In the genomic region with DNA sequence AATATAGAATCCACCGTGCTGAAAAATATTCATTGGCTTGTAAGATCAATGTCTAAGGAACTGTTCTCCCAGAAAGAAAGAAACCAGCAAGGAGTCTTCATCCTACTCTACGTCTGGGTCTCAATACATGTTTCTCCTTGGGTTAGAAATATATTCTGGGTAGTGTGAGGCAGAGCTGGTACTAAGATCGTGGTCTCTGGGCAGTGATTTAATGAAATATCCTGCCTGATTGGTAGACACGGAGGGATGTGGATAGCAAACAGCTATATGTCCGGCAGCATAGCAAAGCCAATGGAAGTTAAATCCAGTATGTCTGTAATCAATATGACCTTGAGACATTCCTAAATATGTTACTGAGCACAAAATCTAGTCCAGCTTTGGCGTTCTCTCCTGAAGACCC, we compare ENCODE assay signal across 9 mouse cellular contexts. TPM values are rescaled to one million over a fixed set of nuclear protein-coding genes. Genes with fewer than 3 reads are reported as not detected.
A peak's percentile ranks its signal among the peaks of the same experiment; 100 is the strongest.
DNase-seq lines count a peak whose midpoint lies in the region; ATAC-seq and TF ChIP-seq lines count a peak whose summit lies in the region.
"Had no signal": no experiment of that assay in that cellular context is flagged by ENCODE, and none has a peak within 500 bp of the region (broad histone marks: within the 10 kb centered on the region; RNA-seq: fewer than 3 reads in every experiment).

No protein-coding gene starts in this region.

- H3K27ac ChIP-seq in layer of hippocampus, adult 2 months = peak overlapping the region; percentile 92
- H3K27ac ChIP-seq in forebrain, embryonic 13.5 days = no peak overlapping the region; the same call in 1 of the 2 replicates
- no peak overlapping the region for H3K27ac ChIP-seq in intestine, embryonic 14.5 days (ENCODE audit: low read depth)
- H3K27ac ChIP-seq in neural tube, embryonic 13.5 days (replicated peaks) = peak overlapping the region; percentile 79

- H3K9ac ChIP-seq in forebrain, embryonic 13.5 days = peak overlapping the region; percentile 31; the same call in 1 of the 2 replicates
- no peak overlapping the region for H3K9ac ChIP-seq in intestine, embryonic 14.5 days (ENCODE audit: low read length)
- peak overlapping the region; percentile 66 for H3K9ac ChIP-seq in neural tube, embryonic 13.5 days

- peak overlapping the region; percentile 79 for H3K4me3 ChIP-seq in layer of hippocampus, adult 2 months
- H3K4me3 ChIP-seq in forebrain, embryonic 13.5 days = peak overlapping the region; percentile 34
- peak overlapping the region; percentile 26 for H3K4me3 ChIP-seq in intestine, embryonic 14.5 days (ENCODE audit: low read depth, low read length)
- H3K4me3 ChIP-seq in neural tube, embryonic 13.5 days = peak overlapping the region; percentile 43

- peaks cover 7% of the 10 kb centered on the region; the same call in 1 of the 2 replicates for H3K27me3 ChIP-seq in forebrain, embryonic 13.5 days
- H3K27me3 ChIP-seq in intestine, embryonic 14.5 days (replicated peaks; ENCODE audit: control insufficient read depth, insufficient read depth, low read length) = peaks cover 23% of the 10 kb centered on the region
- H3K27me3 ChIP-seq in neural tube, embryonic 13.5 days = no peaks in the 10 kb centered on the region
- H3K27me3 ChIP-seq: Patski had no signal

- TF ChIP-seq CTCF in layer of hippocampus, adult 2 months (conservative IDR thresholded peaks at IDR 0.05) = no peak

- DNase-seq in layer of hippocampus, adult 2 months (ENCODE audit: low spot score in 2 of 2) = no peak
- DNase-seq in layer of hippocampus, adult 18-20 months (ENCODE audit: low spot score in 2 of 2) = no peak
- no peak for DNase-seq in intestine, embryonic 14.5 days (ENCODE audit: low spot score)
- no peak for DNase-seq in right cerebral cortex, postnatal 4 days
- no peak for DNase-seq in adrenal gland, adult 2 months
- DNase-seq: thymus, adult 18-20 months had no signal

- no peaks in the 10 kb centered on the region for H3K36me3 ChIP-seq in forebrain, embryonic 13.5 days (ENCODE audit: poor library complexity, severe bottlenecking)
- H3K36me3 ChIP-seq in intestine, embryonic 14.5 days (ENCODE audit: control insufficient read depth, insufficient read depth, low read length) = no peaks in the 10 kb centered on the region
- peaks cover 3% of the 10 kb centered on the region; the same call in 1 of the 2 replicates for H3K36me3 ChIP-seq in neural tube, embryonic 13.5 days

- H3K4me2 ChIP-seq in forebrain, embryonic 13.5 days = peak overlapping the region; percentile 62
- peak overlapping the region; percentile 50 for H3K4me2 ChIP-seq in intestine, embryonic 14.5 days (ENCODE audit: low read length)
- H3K4me2 ChIP-seq in neural tube, embryonic 13.5 days = peak overlapping the region; percentile 55

- WGBS in forebrain, embryonic 13.5 days = 35% methylated on average over 6 of the region's 6 CpGs
- 40% methylated on average over 6 of the region's 6 CpGs for WGBS in intestine, embryonic 14.5 days
- WGBS in neural tube, embryonic 13.5 days = 38% methylated on average over 6 of the region's 6 CpGs

- peaks cover 10% of the 10 kb centered on the region; the same call in 1 of the 2 replicates for H3K4me1 ChIP-seq in forebrain, embryonic 13.5 days
- no peaks in the 10 kb centered on the region for H3K4me1 ChIP-seq in intestine, embryonic 14.5 days (replicated peaks; ENCODE audit: control insufficient read depth, insufficient read depth, low read length)
- H3K4me1 ChIP-seq in neural tube, embryonic 13.5 days (replicated peaks) = peaks cover 26% of the 10 kb centered on the region

- H3K9me3 ChIP-seq in forebrain, embryonic 13.5 days (replicated peaks) = no peaks in the 10 kb centered on the region
- no peaks in the 10 kb centered on the region for H3K9me3 ChIP-seq in intestine, embryonic 14.5 days (ENCODE audit: control insufficient read depth, low read length)
- H3K9me3 ChIP-seq in neural tube, embryonic 13.5 days = no peaks in the 10 kb centered on the region

- peak; percentile 34 for ATAC-seq in forebrain, embryonic 13.5 days
- no peak for ATAC-seq in intestine, embryonic 14.5 days (replicated peaks; ENCODE audit: low FRiP score, low TSS enrichment, low read depth)
- peak; percentile 60; the same call in 1 of the 2 replicates for ATAC-seq in neural tube, embryonic 13.5 days (ENCODE audit: low read depth)

RNA-seq across cellular contexts. Expression of a gene that starts 0.5 kb away (rescaled TPM):
- total RNA-seq in layer of hippocampus, adult 2 months (2021) = 100 to 1,000 TPM; 107 to 122 TPM
- 100 to 1,000 TPM; 125 TPM for total RNA-seq in layer of hippocampus, adult 18-20 months (2021)
- 18.2 and 29.7 TPM in 2 replicates for polyA plus RNA-seq in forebrain, embryonic 13.5 days (2015; fragmentation: Nextera tagmentation; extraction: Ambion mirVana)
- 3.7 and 4.0 TPM in 2 replicates for polyA plus RNA-seq in intestine, embryonic 14.5 days (2014; fragmentation: Nextera tagmentation; extraction: Ambion mirVana)
- polyA plus RNA-seq in neural tube, embryonic 13.5 days (2015; fragmentation: Nextera tagmentation; extraction: Ambion mirVana) = 111 and 117 TPM in 2 replicates
- total RNA-seq in adrenal gland, adult 2 months (2021) = 10 to 100 TPM; 31.1 to 70.0 TPM
- 3.0 and 3.2 TPM in 2 replicates for polyA plus RNA-seq in adrenal gland, adult 2 months (2012; rRNA removed)

Comparison
In these comparisons a context has a peak if more than half of its experiments do, and no peak if none do; other contexts are left out.
1. H3K27ac ChIP-seq: peak in layer of hippocampus, adult 2 months (single experiment) and neural tube, embryonic 13.5 days (single experiment); none in forebrain, embryonic 13.5 days (single experiment) and intestine, embryonic 14.5 days (single experiment).
2. H3K4me3 ChIP-seq: peak in every context shown above with its lines; median percentile 79 in layer of hippocampus, adult 2 months; 43 in neural tube, embryonic 13.5 days; 34 in forebrain, embryonic 13.5 days; 26 in intestine, embryonic 14.5 days.
3. Peak in every context shown above with its lines, with median percentiles within 50 percentile points of each other: H3K4me2 ChIP-seq.